Mouse (Mus musculus) heart, postnatal 36 days (tissue): ENCODE measurements around the gene Khdc3. TPM values are rescaled to one million over a fixed set of nuclear protein-coding genes. Genes with fewer than 3 reads are reported as not detected.
"Not testable (repeated sequence)": the region's sequence is repeated elsewhere in the genome, so short reads cannot be mapped to it uniquely, and the experiment has no call there.

Experiments used
- DNase-seq, 2 experiments: peaks; one replicate each; pipeline ENCODE4 v3.0.0; 2021 to 2022
- intact Hi-C: fragments of 180-260 bp; cut with DNase I; formaldehyde crosslinking; loops from one replicate; pipeline ENCODE4 v1.15.1; 2025
- total RNA-seq, 2 experiments: library from RNA; stranded (reverse); gene quantifications; 2 replicates each; pipeline ENCODE4 v1.2.3; 2021

Gene Khdc3
- total RNA-seq, 2 experiments from 2014 or later = not detected

GRCm38 (mm10) chr9:73094580-73094979 is 7.1 kb upstream of the Khdc3 start:
- intact Hi-C loops = loop anchor here (5.0 kb wide), 1 partner anchor 202 kb away; no protein-coding TSS in a partner anchor
- no peak for DNase-seq

GRCm38 (mm10) chr9:73097898-73098297 is 3.7 kb upstream of the Khdc3 start:
- intact Hi-C loops = no loop called here

GRCm38 (mm10) chr9:73102181-73102580 is 545 bp downstream of the Khdc3 start, which contains the start of gene Gm20509:
TSS of gene Gm20509 (plus strand) at chr9:73102470.
- no peak for DNase-seq

More at GRCm38 (mm10) chr9:73097898-73098297, 3.7 kb upstream of the Khdc3 start:
- DNase-seq = no peak

GRCm38 (mm10) chr9:73103159-73103879 is 1.7 kb downstream of the Khdc3 start:
- intact Hi-C loops = no loop called here
- peak; percentile 25 to 46 for DNase-seq

More at GRCm38 (mm10) chr9:73102181-73102580, 545 bp downstream of the Khdc3 start, which contains the start of gene Gm20509:
- intact Hi-C loops = no loop called here

- intact Hi-C loops = no loop called here
- DNase-seq = no peak
These were observed 2.2 kb downstream of the Khdc3 start for GRCm38 (mm10) chr9:73103880-73104198.

GRCm38 (mm10) chr9:73105141-73105540 is 3.5 kb downstream of the Khdc3 start:
- intact Hi-C loops = no loop called here

GRCm38 (mm10) chr9:73105771-73106170 is 4.1 kb downstream of the Khdc3 start:
- no peak for DNase-seq
- intact Hi-C loops = no loop called here

More at GRCm38 (mm10) chr9:73105141-73105540, 3.5 kb downstream of the Khdc3 start:
- DNase-seq = no peak

GRCm38 (mm10) chr9:73112919-73113906 is 11.6 kb downstream of the Khdc3 start, which contains the start of gene Rsl24d1:
TSS of gene Rsl24d1 (plus strand) at chr9:73113426.
- DNase-seq = peak; percentile 84 to 85
- intact Hi-C loops = no loop called here

GRCm38 (mm10) chr9:73116704-73117103 is 15.1 kb downstream of the Khdc3 start:
- DNase-seq, intact Hi-C loops: not testable (repeated sequence)

- no peak for DNase-seq
- intact Hi-C loops = no loop called here
These were observed 16.4 kb downstream of the Khdc3 start for GRCm38 (mm10) chr9:73118012-73118411.

GRCm38 (mm10) chr9:73121735-73122134 is 20.1 kb downstream of the Khdc3 start:
- intact Hi-C loops = no loop called here

GRCm38 (mm10) chr9:73125043-73125570 is 23.5 kb downstream of the Khdc3 start:
- intact Hi-C loops = no loop called here
- no peak for DNase-seq

More at GRCm38 (mm10) chr9:73121735-73122134, 20.1 kb downstream of the Khdc3 start:
- DNase-seq = no peak

- intact Hi-C loops = no loop called here
These were observed 25.8 kb downstream of the Khdc3 start for GRCm38 (mm10) chr9:73127457-73127856.

GRCm38 (mm10) chr9:73129875-73130274 is 28.2 kb downstream of the Khdc3 start:
- intact Hi-C loops = no loop called here
- no peak for DNase-seq

More at GRCm38 (mm10) chr9:73127457-73127856, 25.8 kb downstream of the Khdc3 start:
- no peak for DNase-seq

GRCm38 (mm10) chr9:73130529-73130928 is 28.9 kb downstream of the Khdc3 start:
- intact Hi-C loops = no loop called here
- no peak for DNase-seq

GRCm38 (mm10) chr9:73137341-73137886 is 35.8 kb downstream of the Khdc3 start:
- no peak for DNase-seq
- intact Hi-C loops = no loop called here
